Mouse (Mus musculus): ENCODE measurements around the gene Ivl. TPM values are rescaled to one million over a fixed set of nuclear protein-coding genes. Genes with fewer than 3 reads are reported as not detected.

The Ivl gene
- polyA plus RNA-seq, 1 experiment: not detected

DNA sequence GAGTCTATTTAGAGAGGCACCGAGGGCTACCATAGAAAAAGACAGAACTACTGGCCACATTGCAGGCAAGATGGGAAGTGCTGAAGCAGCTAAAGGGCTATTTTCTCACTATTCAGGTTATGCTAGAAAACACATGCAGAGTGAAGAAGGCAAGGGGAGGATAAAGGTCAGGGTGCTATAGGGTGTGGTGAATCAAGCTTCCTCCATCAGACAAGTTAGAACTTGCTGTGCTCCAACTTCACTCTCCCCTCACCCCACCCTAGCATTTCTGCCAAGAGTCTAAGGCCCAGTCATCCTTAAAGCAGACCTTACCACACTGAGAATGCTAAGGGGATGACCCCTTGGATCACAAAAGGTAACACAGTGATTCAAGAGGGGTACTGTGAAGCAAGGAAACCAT is 6.0 kb upstream of the Ivl start:
- H3K9me3 ChIP-seq (replicated peaks; ENCODE audit: control insufficient read depth, insufficient read depth, low read length, poor library complexity, severe bottlenecking): no peaks in the 10 kb centered on the region
- H3K4me1 ChIP-seq (ENCODE audit: control insufficient read depth, insufficient read depth, low read length): no peaks in the 10 kb centered on the region
- H3K36me3 ChIP-seq (ENCODE audit: control insufficient read depth, insufficient read depth, low read length, poor library complexity, severe bottlenecking): no peaks in the 10 kb centered on the region
- no peak overlapping the region for H3K27ac ChIP-seq (ENCODE audit: insufficient read depth, low read length)
- no peak for TF ChIP-seq EP300 (IDR thresholded peaks at IDR 0.05; ENCODE audit: insufficient read depth, low read depth, low read length)
- no peak for TF ChIP-seq POLR2A (IDR thresholded peaks at IDR 0.05; ENCODE audit: insufficient read depth, low read length)
- TF ChIP-seq CTCF (IDR thresholded peaks at IDR 0.05; ENCODE audit: low read depth, low read length): no peak
- H3K4me3 ChIP-seq (ENCODE audit: low read depth, low read length): no peak overlapping the region
- H3K27me3 ChIP-seq (ENCODE audit: control insufficient read depth, insufficient read depth, low read length, poor library complexity, severe bottlenecking): no peaks in the 10 kb centered on the region
- no peak overlapping the region for H3K9ac ChIP-seq (ENCODE audit: low read depth, poor library complexity, severe bottlenecking)

GRCm38 (mm10) chr3:92578652-92579413 is 5.3 kb upstream of the Ivl start:
- no peak overlapping the region for H3K27ac ChIP-seq (ENCODE audit: insufficient read depth, low read length)
- H3K9me3 ChIP-seq (replicated peaks; ENCODE audit: control insufficient read depth, insufficient read depth, low read length, poor library complexity, severe bottlenecking): no peaks in the 10 kb centered on the region
- H3K9ac ChIP-seq (ENCODE audit: low read depth, poor library complexity, severe bottlenecking): no peak overlapping the region
- TF ChIP-seq POLR2A (IDR thresholded peaks at IDR 0.05; ENCODE audit: insufficient read depth, low read length) (no peak), EP300 (IDR thresholded peaks at IDR 0.05; ENCODE audit: insufficient read depth, low read depth, low read length) (no peak), CTCF (IDR thresholded peaks at IDR 0.05; ENCODE audit: low read depth, low read length) (no peak)
- H3K36me3 ChIP-seq (ENCODE audit: control insufficient read depth, insufficient read depth, low read length, poor library complexity, severe bottlenecking): no peaks in the 10 kb centered on the region
- no peaks in the 10 kb centered on the region for H3K27me3 ChIP-seq (ENCODE audit: control insufficient read depth, insufficient read depth, low read length, poor library complexity, severe bottlenecking)
- H3K4me1 ChIP-seq (ENCODE audit: control insufficient read depth, insufficient read depth, low read length): no peaks in the 10 kb centered on the region
- no peak overlapping the region for H3K4me3 ChIP-seq (ENCODE audit: low read depth, low read length)

- Histone ChIP-seq H3K9ac (ENCODE audit: low read depth, poor library complexity, severe bottlenecking) (no peak overlapping the region), H3K9me3 (replicated peaks; ENCODE audit: control insufficient read depth, insufficient read depth, low read length, poor library complexity, severe bottlenecking) (no peaks in the 10 kb centered on the region), H3K36me3 (ENCODE audit: control insufficient read depth, insufficient read depth, low read length, poor library complexity, severe bottlenecking) (no peaks in the 10 kb centered on the region), H3K4me3 (ENCODE audit: low read depth, low read length) (no peak overlapping the region), H3K27ac (ENCODE audit: insufficient read depth, low read length) (no peak overlapping the region), H3K27me3 (ENCODE audit: control insufficient read depth, insufficient read depth, low read length, poor library complexity, severe bottlenecking) (no peaks in the 10 kb centered on the region), H3K4me1 (ENCODE audit: control insufficient read depth, insufficient read depth, low read length) (no peaks in the 10 kb centered on the region)
- TF ChIP-seq CTCF (IDR thresholded peaks at IDR 0.05; ENCODE audit: low read depth, low read length): no peak
- no peak for TF ChIP-seq POLR2A (IDR thresholded peaks at IDR 0.05; ENCODE audit: insufficient read depth, low read length)
- TF ChIP-seq EP300 (IDR thresholded peaks at IDR 0.05; ENCODE audit: insufficient read depth, low read depth, low read length): no peak
Measured at GRCm38 (mm10) chr3:92572514-92573155, 900 bp downstream of the Ivl start.

- H3K27me3 ChIP-seq (ENCODE audit: control insufficient read depth, insufficient read depth, low read length, poor library complexity, severe bottlenecking): no peaks in the 10 kb centered on the region
- TF ChIP-seq CTCF (IDR thresholded peaks at IDR 0.05; ENCODE audit: low read depth, low read length) (no peak), EP300 (IDR thresholded peaks at IDR 0.05; ENCODE audit: insufficient read depth, low read depth, low read length) (no peak), POLR2A (IDR thresholded peaks at IDR 0.05; ENCODE audit: insufficient read depth, low read length) (no peak)
- H3K36me3 ChIP-seq (ENCODE audit: control insufficient read depth, insufficient read depth, low read length, poor library complexity, severe bottlenecking): no peaks in the 10 kb centered on the region
- H3K27ac ChIP-seq (ENCODE audit: insufficient read depth, low read length): no peak overlapping the region
- no peak overlapping the region for H3K4me3 ChIP-seq (ENCODE audit: low read depth, low read length)
- no peak overlapping the region for H3K9ac ChIP-seq (ENCODE audit: low read depth, poor library complexity, severe bottlenecking)
- no peaks in the 10 kb centered on the region for H3K9me3 ChIP-seq (replicated peaks; ENCODE audit: control insufficient read depth, insufficient read depth, low read length, poor library complexity, severe bottlenecking)
- no peaks in the 10 kb centered on the region for H3K4me1 ChIP-seq (ENCODE audit: control insufficient read depth, insufficient read depth, low read length)
Measured at GRCm38 (mm10) chr3:92568752-92569151, 4.8 kb downstream of the Ivl start.

- no peaks in the 10 kb centered on the region for H3K4me1 ChIP-seq (ENCODE audit: control insufficient read depth, insufficient read depth, low read length)
- H3K36me3 ChIP-seq (ENCODE audit: control insufficient read depth, insufficient read depth, low read length, poor library complexity, severe bottlenecking): no peaks in the 10 kb centered on the region
- H3K9ac ChIP-seq (ENCODE audit: low read depth, poor library complexity, severe bottlenecking): no peak overlapping the region
- no peak for TF ChIP-seq POLR2A (IDR thresholded peaks at IDR 0.05; ENCODE audit: insufficient read depth, low read length)
- no peak for TF ChIP-seq CTCF (IDR thresholded peaks at IDR 0.05; ENCODE audit: low read depth, low read length)
- no peak for TF ChIP-seq EP300 (IDR thresholded peaks at IDR 0.05; ENCODE audit: insufficient read depth, low read depth, low read length)
- no peak overlapping the region for H3K4me3 ChIP-seq (ENCODE audit: low read depth, low read length)
- H3K27me3 ChIP-seq (ENCODE audit: control insufficient read depth, insufficient read depth, low read length, poor library complexity, severe bottlenecking): no peaks in the 10 kb centered on the region
- no peak overlapping the region for H3K27ac ChIP-seq (ENCODE audit: insufficient read depth, low read length)
- H3K9me3 ChIP-seq (replicated peaks; ENCODE audit: control insufficient read depth, insufficient read depth, low read length, poor library complexity, severe bottlenecking): no peaks in the 10 kb centered on the region
Measured at GRCm38 (mm10) chr3:92565418-92565817, 8.1 kb downstream of the Ivl start.

- TF ChIP-seq EP300 (IDR thresholded peaks at IDR 0.05; ENCODE audit: insufficient read depth, low read depth, low read length): no peak
- TF ChIP-seq POLR2A (IDR thresholded peaks at IDR 0.05; ENCODE audit: insufficient read depth, low read length): no peak
- TF ChIP-seq CTCF (IDR thresholded peaks at IDR 0.05; ENCODE audit: low read depth, low read length): no peak
- Histone ChIP-seq H3K4me1 (ENCODE audit: control insufficient read depth, insufficient read depth, low read length) (no peaks in the 10 kb centered on the region), H3K27ac (ENCODE audit: insufficient read depth, low read length) (no peak within 1 kb of the TSS)
Measured at GRCm38 (mm10) chr3:92534411-92534810, 39.1 kb downstream of the Ivl start, which contains the start of gene 2310046K23Rik. Gene 2310046K23Rik, minus strand, starts transcription at chr3:92534511.

More at GRCm38 (mm10) chr3:92534411-92534810, 39.1 kb downstream of the Ivl start, which contains the start of gene 2310046K23Rik:
- Histone ChIP-seq H3K36me3 (ENCODE audit: control insufficient read depth, insufficient read depth, low read length, poor library complexity, severe bottlenecking) (no peaks in the 10 kb centered on the region), H3K9me3 (replicated peaks; ENCODE audit: control insufficient read depth, insufficient read depth, low read length, poor library complexity, severe bottlenecking) (no peaks in the 10 kb centered on the region), H3K27me3 (ENCODE audit: control insufficient read depth, insufficient read depth, low read length, poor library complexity, severe bottlenecking) (no peaks in the 10 kb centered on the region), H3K9ac (ENCODE audit: low read depth, poor library complexity, severe bottlenecking) (no peak within 1 kb of the TSS), H3K4me3 (ENCODE audit: low read depth, low read length) (no peak within 1 kb of the TSS)

Other genes starting within 250 kb of the Ivl start
- gene Sprr2d, start 234.6 kb downstream of the Ivl start, polyA plus RNA-seq (2011; ENCODE audit: insufficient read depth, insufficient read length, low read depth, missing spikeins): not detected in 2 replicates
- not detected in 2 replicates for gene Sprr2e, start 221.6 kb downstream of the Ivl start, polyA plus RNA-seq (2011; ENCODE audit: insufficient read depth, insufficient read length, low read depth, missing spikeins)
- gene Sprr2f, start 208.5 kb downstream of the Ivl start, polyA plus RNA-seq (2011; ENCODE audit: insufficient read depth, insufficient read length, low read depth, missing spikeins): not detected in 2 replicates
- not detected in 2 replicates for gene Sprr2h, start 188.1 kb downstream of the Ivl start, polyA plus RNA-seq (2011; ENCODE audit: insufficient read depth, insufficient read length, low read depth, missing spikeins)
- gene Sprr2i, start 165.7 kb downstream of the Ivl start, polyA plus RNA-seq (2011; ENCODE audit: insufficient read depth, insufficient read length, low read depth, missing spikeins): not detected in 2 replicates
- not detected in 2 replicates for gene Sprr2j-ps, start 155.7 kb downstream of the Ivl start, polyA plus RNA-seq (2011; ENCODE audit: insufficient read depth, insufficient read length, low read depth, missing spikeins)
- 41.5 and 42.0 TPM in 2 replicates for gene Gm9774, start 144.3 kb downstream of the Ivl start, polyA plus RNA-seq (2011; ENCODE audit: insufficient read depth, insufficient read length, low read depth, missing spikeins)
- gene Sprr2k, start 141.2 kb downstream of the Ivl start, polyA plus RNA-seq (2011; ENCODE audit: insufficient read depth, insufficient read length, low read depth, missing spikeins): not detected in 2 replicates
- not detected in 2 replicates for gene Sprr1b, start 134.9 kb downstream of the Ivl start, polyA plus RNA-seq (2011; ENCODE audit: insufficient read depth, insufficient read length, low read depth, missing spikeins)
- gene Sprr3, start 115.0 kb downstream of the Ivl start, polyA plus RNA-seq (2011; ENCODE audit: insufficient read depth, insufficient read length, low read depth, missing spikeins): not detected in 2 replicates
- gene Sprr1a, start 87.8 kb downstream of the Ivl start, polyA plus RNA-seq (2011; ENCODE audit: insufficient read depth, insufficient read length, low read depth, missing spikeins): 1.5 TPM in 1 of 2 replicates, not detected in the other
- gene Sprr4, start 73.2 kb downstream of the Ivl start, polyA plus RNA-seq (2011; ENCODE audit: insufficient read depth, insufficient read length, low read depth, missing spikeins): not detected in 2 replicates
- not detected in 2 replicates for gene 2310046K23Rik, start 39.2 kb downstream of the Ivl start, polyA plus RNA-seq (2011; ENCODE audit: insufficient read depth, insufficient read length, low read depth, missing spikeins)
- gene Smcp, start 15.3 kb upstream of the Ivl start, polyA plus RNA-seq (2011; ENCODE audit: insufficient read depth, insufficient read length, low read depth, missing spikeins): not detected in 2 replicates
- not detected in 2 replicates for gene 2210017I01Rik, start 33.8 kb upstream of the Ivl start, polyA plus RNA-seq (2011; ENCODE audit: insufficient read depth, insufficient read length, low read depth, missing spikeins)
- gene Lce6a, start 47.9 kb upstream of the Ivl start, polyA plus RNA-seq (2011; ENCODE audit: insufficient read depth, insufficient read length, low read depth, missing spikeins): not detected in 2 replicates
- not detected in 2 replicates for gene Lce1a1, start 74.6 kb upstream of the Ivl start, polyA plus RNA-seq (2011; ENCODE audit: insufficient read depth, insufficient read length, low read depth, missing spikeins)
- not detected in 2 replicates for gene Lce1b, start 83.2 kb upstream of the Ivl start, polyA plus RNA-seq (2011; ENCODE audit: insufficient read depth, insufficient read length, low read depth, missing spikeins)
- not detected in 2 replicates for gene Lce1a2, start 96.6 kb upstream of the Ivl start, polyA plus RNA-seq (2011; ENCODE audit: insufficient read depth, insufficient read length, low read depth, missing spikeins)
- gene Lce1c, start 105.5 kb upstream of the Ivl start, polyA plus RNA-seq (2011; ENCODE audit: insufficient read depth, insufficient read length, low read depth, missing spikeins): not detected in 2 replicates
- gene Lce1d, start 113.5 kb upstream of the Ivl start, polyA plus RNA-seq (2011; ENCODE audit: insufficient read depth, insufficient read length, low read depth, missing spikeins): not detected in 2 replicates
- gene Lce1e, start 135.3 kb upstream of the Ivl start, polyA plus RNA-seq (2011; ENCODE audit: insufficient read depth, insufficient read length, low read depth, missing spikeins): not detected in 2 replicates
- not detected in 2 replicates for gene Lce1f, start 146.6 kb upstream of the Ivl start, polyA plus RNA-seq (2011; ENCODE audit: insufficient read depth, insufficient read length, low read depth, missing spikeins)
- not detected in 2 replicates for gene Gm38119, start 165.4 kb upstream of the Ivl start, polyA plus RNA-seq (2011; ENCODE audit: insufficient read depth, insufficient read length, low read depth, missing spikeins)
- not detected in 2 replicates for gene Lce1g, start 178.6 kb upstream of the Ivl start, polyA plus RNA-seq (2011; ENCODE audit: insufficient read depth, insufficient read length, low read depth, missing spikeins)
- gene Lce1h, start 191.3 kb upstream of the Ivl start, polyA plus RNA-seq (2011; ENCODE audit: insufficient read depth, insufficient read length, low read depth, missing spikeins): not detected in 2 replicates
- not detected in 2 replicates for gene Lce1i, start 205.2 kb upstream of the Ivl start, polyA plus RNA-seq (2011; ENCODE audit: insufficient read depth, insufficient read length, low read depth, missing spikeins)
- gene Lce1j, start 216.8 kb upstream of the Ivl start, polyA plus RNA-seq (2011; ENCODE audit: insufficient read depth, insufficient read length, low read depth, missing spikeins): not detected in 2 replicates
- not detected in 2 replicates for gene Lce1k, start 234.2 kb upstream of the Ivl start, polyA plus RNA-seq (2011; ENCODE audit: insufficient read depth, insufficient read length, low read depth, missing spikeins)